Mouse (Mus musculus) mouse trophoblast stem cell (cell line): ENCODE measurements around the gene Il18bp.
"Not testable (repeated sequence)": the region's sequence is repeated elsewhere in the genome, so short reads cannot be mapped to it uniquely, and the experiment has no call there.

Experiments
- in situ Hi-C, 2 experiments: fragments of 300-500 bp; cut with MseI, MboI; formaldehyde crosslinking; loops; 2 replicates in 1 of 2; 3 replicates in 1 of 2; pipeline ENCODE4 v1.15.1; 2025

The Il18bp gene

DNA sequence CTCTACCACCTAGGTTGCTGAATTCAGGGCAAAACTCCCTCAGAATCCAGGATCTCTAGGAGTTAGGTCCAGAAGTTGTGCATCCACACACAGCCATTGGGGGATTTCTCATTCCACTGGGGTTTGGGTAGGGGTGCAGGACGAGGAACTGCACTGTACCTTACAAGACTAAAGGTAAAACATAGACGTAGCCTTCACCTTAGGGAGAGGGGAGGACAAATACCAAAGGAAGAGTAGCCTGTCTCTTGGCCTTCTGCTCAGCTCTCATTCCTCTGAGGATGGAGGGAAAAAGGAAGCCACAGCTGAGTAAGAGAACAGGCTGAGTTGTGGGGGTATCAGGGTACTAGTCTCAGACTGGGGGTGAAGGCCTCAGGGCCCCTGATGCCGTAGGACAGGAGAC lies at the start of gene Il18bp:
Il18bp (minus strand) TSS at position 101 of the 400 bp plus-strand sequence.
- in situ Hi-C loops = no loop called here

GRCm38 (mm10) chr7:102066363-102066762 lies 47.9 kb upstream of the Il18bp start:
- in situ Hi-C loops = no loop called here

DNA sequence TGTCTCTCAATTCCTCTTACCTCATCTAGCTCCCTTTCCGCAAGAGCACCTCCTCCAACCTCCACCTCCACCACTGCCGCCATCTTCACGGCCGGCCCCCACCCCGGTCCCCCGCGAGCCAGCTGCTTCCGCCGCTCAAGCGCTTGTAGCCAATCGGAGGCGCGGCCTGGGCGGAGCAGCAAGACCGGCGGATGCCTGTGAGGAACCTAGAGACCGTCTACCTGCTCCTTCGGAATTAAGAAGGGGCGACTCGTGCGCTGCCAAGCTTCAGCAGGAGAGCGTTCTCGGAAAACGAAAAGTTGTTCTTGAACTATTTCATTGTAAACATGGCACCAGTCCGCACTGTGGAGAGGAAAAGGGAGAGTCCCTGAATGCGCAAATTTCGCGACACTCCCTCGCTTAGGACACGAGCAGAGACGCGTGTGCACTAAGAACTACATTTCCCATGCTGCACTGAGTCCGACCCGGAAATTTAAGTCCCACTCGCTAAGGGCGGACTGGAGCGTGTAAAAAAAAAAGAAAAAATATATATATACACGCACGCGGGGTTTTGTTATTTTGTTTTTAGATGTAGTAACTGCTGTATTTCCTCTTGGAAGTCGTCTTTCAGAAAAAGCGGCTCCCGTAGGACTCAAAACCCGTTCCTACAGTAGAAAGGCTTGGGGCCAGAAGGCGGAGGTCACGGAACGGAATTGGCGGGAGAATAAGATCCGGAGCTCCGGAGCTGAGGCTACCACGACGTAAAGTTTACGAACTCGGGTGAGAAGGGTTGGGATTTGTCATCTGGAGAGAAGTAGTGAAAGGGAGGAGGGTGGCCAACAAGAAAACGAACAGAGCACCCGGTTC lies 46.8 kb upstream of the Il18bp start, which contains the start of the genes Rnf121, Xndc1 and Xntrpc:
Rnf121 (minus strand) TSS at position 424 of the 846 bp plus-strand sequence.
Xndc1 (plus strand) TSS at position 466 of the 846 bp plus-strand sequence.
Xntrpc (plus strand) TSS at position 668 of the 846 bp plus-strand sequence.
- in situ Hi-C loops = no loop called here

DNA sequence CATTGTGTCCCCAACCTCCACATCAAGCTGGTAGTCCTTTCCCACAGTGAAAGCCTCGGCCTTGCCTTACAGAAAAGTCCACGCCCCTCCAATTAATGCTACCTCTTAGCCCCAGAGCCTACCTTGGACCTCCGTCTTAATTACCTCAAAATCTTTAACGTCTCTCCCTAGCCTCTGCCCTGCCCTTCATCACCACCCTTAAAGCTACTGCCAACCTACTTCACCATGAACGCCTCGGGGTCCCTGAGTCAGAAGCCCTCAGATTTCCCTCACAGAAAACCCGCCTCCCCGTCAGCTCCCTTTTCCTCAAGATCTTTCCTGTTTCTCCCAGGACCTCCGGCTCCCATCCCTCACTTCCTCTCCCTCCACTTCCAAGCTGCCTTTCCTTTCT lies 46.2 kb upstream of the Il18bp start:
- in situ Hi-C loops = no loop called here

- in situ Hi-C loops = no loop called here
These were observed 45.4 kb upstream of the Il18bp start for GRCm38 (mm10) chr7:102063891-102064290.

- in situ Hi-C loops = no loop called here
These were observed 43.7 kb upstream of the Il18bp start for GRCm38 (mm10) chr7:102062203-102062602.

- in situ Hi-C loops = no loop called here
These were observed 42.9 kb upstream of the Il18bp start for GRCm38 (mm10) chr7:102061353-102061752.

GRCm38 (mm10) chr7:102048524-102048923 lies 30.0 kb upstream of the Il18bp start:
- in situ Hi-C loops = not testable (repeated sequence)

- in situ Hi-C loops = no loop called here
These were observed 23.8 kb upstream of the Il18bp start for GRCm38 (mm10) chr7:102042314-102042713.

GRCm38 (mm10) chr7:102037318-102037717 lies 18.8 kb upstream of the Il18bp start:
- in situ Hi-C loops = no loop called here

- in situ Hi-C loops = no loop called here
These were observed 17.0 kb upstream of the Il18bp start for GRCm38 (mm10) chr7:102035534-102035933.

GRCm38 (mm10) chr7:102034904-102035303 lies 16.4 kb upstream of the Il18bp start:
- in situ Hi-C loops = no loop called here

DNA sequence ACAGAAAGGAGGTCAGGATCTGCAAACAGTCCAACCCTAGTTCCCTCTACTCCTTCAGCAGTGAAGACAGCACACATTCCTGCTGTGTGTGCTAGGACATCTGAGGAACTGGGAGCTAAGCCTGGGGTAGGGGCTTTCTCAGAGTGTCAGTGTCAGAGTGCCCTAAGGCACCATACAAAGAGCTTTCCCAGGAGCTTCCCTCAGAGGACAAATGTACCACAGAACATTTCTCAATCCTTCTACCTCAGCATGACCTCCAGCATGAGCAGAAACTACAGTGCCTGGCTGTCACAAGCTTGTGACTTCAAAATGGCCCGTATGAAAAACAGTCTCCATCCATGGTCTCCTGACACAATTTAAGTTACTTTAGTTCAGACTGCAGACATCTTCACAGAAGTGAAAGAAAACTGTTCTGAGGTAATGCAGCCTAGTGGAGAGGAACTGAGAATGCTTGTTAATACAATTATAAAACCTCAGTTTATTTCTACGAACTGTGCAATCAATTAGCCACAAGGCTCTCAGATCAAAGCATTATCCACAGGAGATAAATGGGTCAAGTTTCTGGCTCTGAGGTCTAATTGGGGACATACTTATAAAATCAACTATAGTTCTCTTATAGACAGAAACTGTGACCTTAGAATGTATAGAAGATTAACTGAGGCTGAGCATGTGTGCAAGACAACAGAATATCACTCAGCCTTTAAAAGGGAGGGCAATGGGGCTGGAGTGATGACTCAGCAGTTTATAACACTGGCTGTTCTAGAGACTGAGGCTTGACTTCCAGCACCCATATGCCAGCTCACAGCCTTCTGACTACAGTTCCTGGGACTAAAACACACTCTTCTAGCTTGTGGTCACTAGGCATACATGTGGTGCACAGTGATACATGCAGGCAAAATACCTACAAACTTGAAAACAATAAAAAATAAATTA lies 7.0 kb upstream of the Il18bp start:
- in situ Hi-C loops = no loop called here

- in situ Hi-C loops = no loop called here
These were observed 5.3 kb upstream of the Il18bp start for GRCm38 (mm10) chr7:102023821-102024220.

- in situ Hi-C loops = not testable (repeated sequence)
These were observed 2.4 kb upstream of the Il18bp start for GRCm38 (mm10) chr7:102020934-102021333.

DNA sequence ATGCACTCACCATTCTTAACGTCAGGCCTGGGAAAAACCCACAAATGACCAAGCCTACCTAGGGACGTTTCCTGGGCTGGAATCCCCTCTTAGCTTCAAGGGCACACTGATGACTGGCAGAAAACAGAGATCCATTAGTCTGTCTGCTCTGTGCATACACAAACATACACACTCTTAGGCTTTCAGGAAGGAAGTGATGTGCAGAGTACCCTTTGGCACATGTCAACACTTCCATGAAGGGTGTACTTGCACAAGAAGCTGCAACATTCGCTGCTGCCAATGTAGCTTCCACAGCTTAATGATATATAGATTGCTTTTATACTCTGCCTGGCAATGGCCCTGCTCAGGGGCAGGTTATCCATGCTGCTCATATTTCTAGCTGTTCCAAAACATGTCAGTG lies 872 bp upstream of the Il18bp start:
- in situ Hi-C loops = no loop called here

DNA sequence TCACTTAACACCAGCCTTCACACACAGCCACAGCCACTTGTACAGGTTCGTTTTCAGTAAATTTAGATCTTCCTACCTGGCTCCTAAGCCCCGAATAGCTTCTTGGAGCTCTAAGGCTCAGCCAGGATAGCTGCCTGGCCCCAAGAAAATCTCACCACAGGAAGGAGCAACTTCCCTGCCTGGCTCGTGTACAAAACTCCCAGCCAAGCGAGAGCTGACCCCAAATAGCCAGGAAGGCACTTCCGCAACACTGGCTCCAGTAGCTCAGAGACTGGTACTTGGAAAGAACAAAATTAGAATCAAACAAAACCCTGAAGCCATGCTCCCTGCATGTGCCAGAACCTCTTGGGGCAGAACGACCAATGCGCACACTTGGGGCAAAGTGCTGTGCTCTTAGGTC lies 456 bp downstream of the Il18bp start:
- in situ Hi-C loops = no loop called here

DNA sequence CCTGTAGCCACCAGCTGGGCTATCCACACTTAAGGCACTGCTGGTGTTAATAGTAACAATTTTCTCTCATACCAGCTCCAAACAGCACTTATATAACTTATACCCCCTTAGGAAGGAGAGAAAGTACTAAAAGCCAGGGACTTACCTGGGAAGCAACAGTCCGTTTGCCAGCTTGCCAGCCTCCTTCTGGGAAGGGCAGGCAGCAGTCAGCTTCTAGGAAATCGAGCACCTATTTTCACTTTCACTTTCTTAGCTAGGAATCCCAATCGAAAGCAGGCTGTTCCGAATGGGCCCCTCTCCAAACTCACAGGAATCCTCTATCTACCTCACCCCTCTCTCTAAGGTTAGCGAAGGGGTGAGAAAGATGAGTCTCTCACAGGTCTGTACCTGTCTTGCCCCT lies 1.0 kb downstream of the Il18bp start:
- in situ Hi-C loops = no loop called here

DNA sequence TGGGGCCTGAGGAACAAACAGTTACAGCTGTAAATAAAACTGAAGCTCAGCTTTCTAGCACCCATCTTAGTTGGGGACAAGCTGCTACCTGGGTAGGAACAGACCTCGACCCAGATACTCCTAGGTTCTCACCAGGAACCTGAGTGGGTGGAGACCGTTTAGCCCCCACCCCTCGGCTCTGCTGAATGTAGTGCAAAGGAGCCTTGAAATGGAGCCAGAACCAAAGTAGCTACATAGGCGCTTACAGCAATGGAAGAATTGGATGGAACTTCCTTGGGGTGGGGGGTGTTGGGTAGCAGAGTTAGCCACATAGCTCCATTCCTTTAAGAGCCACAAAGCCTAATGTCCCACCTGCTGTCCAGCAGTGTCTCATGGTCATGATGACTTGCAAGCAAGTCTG lies 1.6 kb downstream of the Il18bp start:
- in situ Hi-C loops = no loop called here

- in situ Hi-C loops = no loop called here
These were observed 3.5 kb downstream of the Il18bp start for GRCm38 (mm10) chr7:102014995-102015394.

GRCm38 (mm10) chr7:102013416-102013815 lies 5.1 kb downstream of the Il18bp start:
- in situ Hi-C loops = no loop called here

DNA sequence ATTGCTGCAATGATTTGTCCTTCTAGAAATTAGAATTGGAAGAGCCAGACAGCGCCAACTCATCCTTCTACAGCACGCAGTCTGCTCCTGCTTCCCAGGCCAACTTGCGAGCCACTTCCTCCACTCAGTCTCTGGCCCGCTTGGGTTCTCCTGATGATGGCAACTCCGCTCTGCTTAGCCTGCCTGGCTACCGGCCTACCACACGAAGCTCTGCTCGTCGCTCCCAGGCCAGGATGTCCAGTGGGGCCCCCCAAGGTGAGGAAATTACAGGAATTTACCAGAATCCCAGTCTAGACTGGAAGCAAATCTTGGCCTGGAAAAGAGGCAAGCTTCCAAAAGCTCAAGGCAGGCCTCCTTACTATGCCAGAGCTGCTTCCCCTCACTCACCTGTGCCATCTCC lies 6.6 kb downstream of the Il18bp start:
- in situ Hi-C loops = no loop called here
